Mouse (Mus musculus): ENCODE data around the gene Arsb. TPM values are rescaled to one million over a fixed set of nuclear protein-coding genes. Genes with fewer than 3 reads are reported as not detected.
A peak's percentile ranks its signal among the peaks of the same experiment; 100 is the strongest.

Gene Arsb
- polyA plus RNA-seq, 2 experiments = 21.9 to 40.4 TPM

DNA sequence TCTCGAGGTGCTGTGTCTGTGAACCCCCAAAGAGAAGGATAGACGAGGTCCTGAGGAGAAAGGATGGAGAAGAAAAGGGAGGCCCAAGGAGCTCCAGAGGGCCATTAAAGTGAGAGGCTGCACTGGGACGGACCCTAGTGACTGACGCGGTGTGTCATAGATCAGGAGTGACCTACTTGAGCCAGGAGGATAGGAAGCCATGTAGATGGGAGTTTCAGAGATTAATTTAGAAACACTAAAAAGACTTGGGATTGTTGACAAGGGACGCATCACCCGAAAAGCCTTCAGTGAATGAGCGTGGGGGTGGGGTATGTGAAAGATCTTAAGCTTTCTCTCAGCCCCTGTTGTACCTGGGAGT is 828 bp downstream of the Arsb start:
- TF ChIP-seq POLR2A (IDR thresholded peaks at IDR 0.05; ENCODE audit: borderline replicate concordance, extremely low read depth, insufficient read depth, insufficient read length) = no peak
- Histone ChIP-seq H3K36me3 (ENCODE audit: control insufficient read depth, insufficient read depth, low read length) (no peaks in the 10 kb centered on the region), H3K4me3 (replicated peaks; ENCODE audit: low read length) (peak overlapping the region; percentile 74), H3K4me1 (ENCODE audit: control insufficient read depth, insufficient read depth, low read length) (peaks cover 8% of the 10 kb centered on the region), H3K9ac (ENCODE audit: low read depth, low read length, severe bottlenecking) (peak overlapping the region; percentile 89), H3K9me3 (ENCODE audit: control insufficient read depth, low read length) (no peaks in the 10 kb centered on the region), H3K27ac (replicated peaks; ENCODE audit: low read depth, low read length) (0 out of 2 replicates have a peak overlapping the region, but pooled peaks have one; percentile 88), H3K4me2 (replicated peaks; ENCODE audit: low read depth, low read length, severe bottlenecking) (peak overlapping the region; percentile 95), H3K27me3 (ENCODE audit: control insufficient read depth, insufficient read depth, low read length) (no peaks in the 10 kb centered on the region)
- peak; percentile 11 for ATAC-seq (ENCODE audit: low FRiP score, low read depth)
- no peak for DNase-seq (ENCODE audit: low spot score)
- WGBS = 40% methylated on average over 8 of the region's 8 CpGs

DNA sequence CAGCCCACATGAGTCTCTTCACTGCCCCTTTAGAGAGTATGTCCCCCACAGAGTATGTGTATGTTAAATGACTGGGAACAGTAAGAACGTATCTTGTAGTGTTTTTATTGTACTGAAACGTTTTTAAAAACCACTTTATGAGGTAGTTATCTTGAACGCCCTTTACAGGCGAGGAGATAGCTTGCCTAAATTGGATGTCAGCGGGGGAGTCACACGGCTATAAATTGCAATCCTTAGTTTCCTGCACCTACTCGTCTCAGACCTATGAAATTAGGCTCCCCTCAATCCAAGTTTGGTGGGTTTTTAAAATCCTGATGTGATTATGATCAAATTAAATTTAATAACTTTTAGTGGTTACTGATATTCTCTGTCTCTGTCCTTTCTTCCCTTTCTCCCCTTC is 1.4 kb downstream of the Arsb start:
- ATAC-seq (ENCODE audit: low FRiP score, low read depth) (no peak), DNase-seq (ENCODE audit: low spot score) (no peak)
- 33% methylated on average over 7 of the region's 7 CpGs for WGBS
- Histone ChIP-seq H3K9me3 (ENCODE audit: control insufficient read depth, low read length) (no peaks in the 10 kb centered on the region), H3K9ac (ENCODE audit: low read depth, low read length, severe bottlenecking) (no peak overlapping the region), H3K4me2 (replicated peaks; ENCODE audit: low read depth, low read length, severe bottlenecking) (peak overlapping the region; percentile 95), H3K4me3 (replicated peaks; ENCODE audit: low read length) (0 out of 2 replicates have a peak overlapping the region, but pooled peaks have one; percentile 74), H3K36me3 (ENCODE audit: control insufficient read depth, insufficient read depth, low read length) (no peaks in the 10 kb centered on the region), H3K27ac (replicated peaks; ENCODE audit: low read depth, low read length) (no peak overlapping the region), H3K4me1 (ENCODE audit: control insufficient read depth, insufficient read depth, low read length) (peaks cover 8% of the 10 kb centered on the region), H3K27me3 (ENCODE audit: control insufficient read depth, insufficient read depth, low read length) (no peaks in the 10 kb centered on the region)
- TF ChIP-seq POLR2A (IDR thresholded peaks at IDR 0.05; ENCODE audit: borderline replicate concordance, extremely low read depth, insufficient read depth, insufficient read length) = no peak

DNA sequence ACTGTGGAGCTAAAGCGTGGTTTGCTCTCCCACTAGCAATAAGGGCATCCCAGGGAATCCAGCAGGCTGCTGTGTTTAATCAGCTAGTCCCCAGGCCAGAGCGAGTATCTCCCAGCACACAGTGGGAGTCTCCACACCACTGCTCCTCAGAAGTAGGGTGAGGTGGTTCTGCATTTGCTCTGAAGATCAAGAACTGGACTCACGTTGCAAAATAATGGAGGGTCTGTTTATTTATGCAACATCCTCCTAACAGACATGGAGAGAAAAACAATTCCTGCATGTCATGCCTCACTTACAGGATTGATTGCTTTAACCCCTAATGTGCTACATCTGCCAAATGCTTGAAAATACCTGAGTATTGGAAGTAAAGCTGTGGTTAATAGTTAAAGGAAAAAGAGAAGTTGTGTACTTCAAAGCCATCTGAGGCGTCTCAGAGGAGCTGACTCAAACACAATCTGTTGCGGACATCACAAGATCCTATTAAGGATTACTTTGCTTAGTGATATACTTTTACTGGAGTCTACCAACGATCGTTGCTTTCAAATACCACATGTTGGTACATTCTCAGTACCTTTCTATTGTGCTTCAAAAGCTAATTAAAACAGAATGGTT is 2.4 kb downstream of the Arsb start:
- Histone ChIP-seq H3K4me3 (replicated peaks; ENCODE audit: low read length) (no peak overlapping the region), H3K36me3 (ENCODE audit: control insufficient read depth, insufficient read depth, low read length) (no peaks in the 10 kb centered on the region), H3K27ac (replicated peaks; ENCODE audit: low read depth, low read length) (no peak overlapping the region), H3K4me2 (replicated peaks; ENCODE audit: low read depth, low read length, severe bottlenecking) (no peak overlapping the region), H3K4me1 (ENCODE audit: control insufficient read depth, insufficient read depth, low read length) (peaks cover 8% of the 10 kb centered on the region), H3K9ac (ENCODE audit: low read depth, low read length, severe bottlenecking) (no peak overlapping the region), H3K27me3 (ENCODE audit: control insufficient read depth, insufficient read depth, low read length) (no peaks in the 10 kb centered on the region), H3K9me3 (ENCODE audit: control insufficient read depth, low read length) (no peaks in the 10 kb centered on the region)
- no peak for DNase-seq (ENCODE audit: low spot score)
- 46% methylated on average over 7 of the region's 7 CpGs for WGBS
- no peak for TF ChIP-seq POLR2A (IDR thresholded peaks at IDR 0.05; ENCODE audit: borderline replicate concordance, extremely low read depth, insufficient read depth, insufficient read length)
- no peak for ATAC-seq (ENCODE audit: low FRiP score, low read depth)

DNA sequence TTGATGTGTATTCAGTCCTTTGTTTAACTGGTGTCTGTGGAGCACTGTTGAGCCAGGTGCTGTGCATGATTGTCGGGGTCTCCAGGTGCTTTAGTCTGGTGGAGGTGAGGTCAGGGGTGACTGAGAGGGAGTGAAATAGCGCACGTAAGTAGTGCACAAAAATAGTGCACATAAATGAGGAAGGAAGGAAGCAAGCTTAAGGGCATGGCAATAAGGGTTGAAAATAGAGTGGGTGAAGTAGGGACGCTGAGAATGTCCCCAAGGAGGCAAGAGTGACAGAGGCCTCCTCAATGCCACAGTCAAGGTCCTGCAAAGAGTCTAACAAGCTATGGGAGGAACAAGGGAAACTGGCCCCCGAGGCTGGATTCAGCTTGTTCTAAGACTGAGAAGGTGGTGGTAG is 11.4 kb downstream of the Arsb start:
- Histone ChIP-seq H3K4me1 (ENCODE audit: control insufficient read depth, insufficient read depth, low read length) (0 out of 2 replicates have a peak, but pooled peaks cover under 1% of the 10 kb centered on the region), H3K9me3 (ENCODE audit: control insufficient read depth, low read length) (no peaks in the 10 kb centered on the region), H3K9ac (ENCODE audit: low read depth, low read length, severe bottlenecking) (no peak overlapping the region), H3K27ac (replicated peaks; ENCODE audit: low read depth, low read length) (no peak overlapping the region), H3K27me3 (ENCODE audit: control insufficient read depth, insufficient read depth, low read length) (no peaks in the 10 kb centered on the region), H3K36me3 (ENCODE audit: control insufficient read depth, insufficient read depth, low read length) (no peaks in the 10 kb centered on the region), H3K4me2 (replicated peaks; ENCODE audit: low read depth, low read length, severe bottlenecking) (no peak overlapping the region), H3K4me3 (replicated peaks; ENCODE audit: low read length) (no peak overlapping the region)
- no peak for TF ChIP-seq POLR2A (IDR thresholded peaks at IDR 0.05; ENCODE audit: borderline replicate concordance, extremely low read depth, insufficient read depth, insufficient read length)
- WGBS = 80% methylated on average over 5 of the region's 5 CpGs
- ATAC-seq (ENCODE audit: low FRiP score, low read depth) (no peak), DNase-seq (ENCODE audit: low spot score) (no peak)

- Histone ChIP-seq H3K27me3 (ENCODE audit: control insufficient read depth, insufficient read depth, low read length) (no peaks in the 10 kb centered on the region), H3K4me1 (ENCODE audit: control insufficient read depth, insufficient read depth, low read length) (0 out of 2 replicates have a peak, but pooled peaks cover 7% of the 10 kb centered on the region), H3K9ac (ENCODE audit: low read depth, low read length, severe bottlenecking) (no peak overlapping the region), H3K27ac (replicated peaks; ENCODE audit: low read depth, low read length) (no peak overlapping the region), H3K4me3 (replicated peaks; ENCODE audit: low read length) (no peak overlapping the region), H3K4me2 (replicated peaks; ENCODE audit: low read depth, low read length, severe bottlenecking) (no peak overlapping the region), H3K9me3 (ENCODE audit: control insufficient read depth, low read length) (no peaks in the 10 kb centered on the region), H3K36me3 (ENCODE audit: control insufficient read depth, insufficient read depth, low read length) (no peaks in the 10 kb centered on the region)
- DNase-seq (ENCODE audit: low spot score) = no peak
- no peak for TF ChIP-seq POLR2A (IDR thresholded peaks at IDR 0.05; ENCODE audit: borderline replicate concordance, extremely low read depth, insufficient read depth, insufficient read length)
- WGBS = 71% methylated on average over 3 of the region's 3 CpGs
- no peak for ATAC-seq (ENCODE audit: low FRiP score, low read depth)
Measured at GRCm38 (mm10) chr13:93785329-93785728, 13.9 kb downstream of the Arsb start.

Measured in limb, embryonic 14.5 days (tissue).